Mouse (Mus musculus): ENCODE measurements at regions not wholly inside any gene's neighbourhood (a gene's known extent, or its start where the extent isn't known, plus 50 kb on each side); places are given as distances from the start of the nearest gene placed in this dataset.

- TF ChIP-seq CTCF (IDR thresholded peaks at IDR 0.05; ENCODE audit: extremely low read depth, insufficient read length, insufficient replicate concordance, low read depth, low read length) (no peak), POLR2A (IDR thresholded peaks at IDR 0.05; ENCODE audit: low read depth, low read length) (no peak)
These were observed 130.0 kb upstream of the Gm34302 start for GRCm38 (mm10) chr3:63613652-63614051.

Measured in small intestine, adult 2 months (tissue).